ENCODE assay signal across 8 mouse cellular contexts in genomic region chr7:19817382-19818105, GRCm38 (mm10). TPM values are rescaled to one million over a fixed set of nuclear protein-coding genes. Genes with fewer than 3 reads are reported as not detected.
DNase-seq lines count a peak whose midpoint lies in the region; ATAC-seq and TF ChIP-seq lines count a peak whose summit lies in the region.

No protein-coding gene starts in this region.

- ATAC-seq in G1E (ENCODE audit: extremely low read depth, insufficient number of reproducible peaks, low FRiP score, poor library complexity, severe bottlenecking), result peak; percentile 19; the same call in 1 of the 2 replicates
- ATAC-seq in granulocyte monocyte progenitor cell, adult 5-6 weeks (replicated peaks; ENCODE audit: poor library complexity, severe bottlenecking), result peak; percentile 78
- ATAC-seq in intestine, embryonic 15.5 days, result peak; percentile 52
- ATAC-seq in lung, postnatal 0 days, result peak; percentile 79
- ATAC-seq in neutrophil, adult 5-6 weeks (ENCODE audit: extremely low read depth, insufficient number of reproducible peaks, low FRiP score, poor library complexity, severe bottlenecking), result peak; percentile 83

- peaks cover 29% of the 10 kb centered on the region for H3K27me3 ChIP-seq in G1E (ENCODE audit: insufficient read depth, low read length)
- 0 out of 2 replicates have a peak, but pooled peaks cover 3% of the 10 kb centered on the region for H3K27me3 ChIP-seq in intestine, embryonic 15.5 days (replicated peaks)
- H3K27me3 ChIP-seq in lung, postnatal 0 days (replicated peaks; ENCODE audit: insufficient read depth, low read length), result no peaks in the 10 kb centered on the region

- peaks cover 67% of the 10 kb centered on the region for H3K4me1 ChIP-seq in G1E (ENCODE audit: insufficient read depth, low read depth, low read length)
- H3K4me1 ChIP-seq in brown adipose tissue, adult 24 weeks (ENCODE audit: control insufficient read depth, insufficient read depth, insufficient read length, low read length), result peaks cover 27% of the 10 kb centered on the region
- peaks cover 50% of the 10 kb centered on the region for H3K4me1 ChIP-seq in intestine, embryonic 15.5 days (replicated peaks)
- H3K4me1 ChIP-seq in lung, postnatal 0 days (ENCODE audit: insufficient read depth, low read depth, low read length), result peaks cover 25% of the 10 kb centered on the region; the same call in 1 of the 2 replicates

- DNase-seq in G1E (ENCODE audit: low spot score), result no peak
- peak; percentile 97 for DNase-seq in lung, postnatal 0 days (ENCODE audit: low spot score)
- peak; percentile 74 for DNase-seq in thymus, postnatal 4 days
- DNase-seq in cerebellum, adult 11 months, result no peak

- H3K4me3 ChIP-seq in G1E (ENCODE audit: low read depth, low read length), result peak overlapping the region; percentile 60; the same call in 1 of the 2 replicates
- H3K4me3 ChIP-seq in brown adipose tissue, adult 24 weeks (ENCODE audit: insufficient read depth, low read depth, low read length), result peak overlapping the region; percentile 62
- H3K4me3 ChIP-seq in intestine, embryonic 15.5 days (replicated peaks), result peak overlapping the region; percentile 38
- peak overlapping the region; percentile 45 for H3K4me3 ChIP-seq in lung, postnatal 0 days (ENCODE audit: low read depth, low read length)

- H3K4me2 ChIP-seq in intestine, embryonic 15.5 days (replicated peaks), result peak overlapping the region; percentile 75
- peak overlapping the region; percentile 67 for H3K4me2 ChIP-seq in lung, postnatal 0 days (replicated peaks; ENCODE audit: low read depth, low read length)

- H3K9me3 ChIP-seq in G1E (replicated peaks), result no peaks in the 10 kb centered on the region
- no peaks in the 10 kb centered on the region for H3K9me3 ChIP-seq in intestine, embryonic 15.5 days
- H3K9me3 ChIP-seq in lung, postnatal 0 days (ENCODE audit: low read length), result no peaks in the 10 kb centered on the region

- no peak for TF ChIP-seq CTCF in G1E (IDR thresholded peaks at IDR 0.05; ENCODE audit: low read depth, low read length)
- TF ChIP-seq CTCF in lung, postnatal 0 days (IDR thresholded peaks at IDR 0.05), result no peak

- 11% methylated on average over 15 of the region's 15 CpGs for WGBS in intestine, embryonic 15.5 days
- 7% methylated on average over 15 of the region's 15 CpGs for WGBS in lung, postnatal 0 days

- no peaks in the 10 kb centered on the region for H3K36me3 ChIP-seq in G1E (replicated peaks)
- no peaks in the 10 kb centered on the region; the same call in 1 of the 2 replicates for H3K36me3 ChIP-seq in intestine, embryonic 15.5 days
- no peaks in the 10 kb centered on the region for H3K36me3 ChIP-seq in lung, postnatal 0 days (ENCODE audit: insufficient read depth, low read length)

- peak; percentile 77 for TF ChIP-seq EP300 in lung, postnatal 0 days (IDR thresholded peaks at IDR 0.05)

- H3K27ac ChIP-seq in brown adipose tissue, adult 24 weeks (replicated peaks; ENCODE audit: low read depth, low read length), result peak overlapping the region; percentile 83
- peak overlapping the region; percentile 78 for H3K27ac ChIP-seq in intestine, embryonic 15.5 days
- peak overlapping the region; percentile 94 for H3K27ac ChIP-seq in lung, postnatal 0 days (ENCODE audit: low read length)

- peak overlapping the region; percentile 18; the same call in 1 of the 2 replicates for H3K9ac ChIP-seq in intestine, embryonic 15.5 days
- H3K9ac ChIP-seq in lung, postnatal 0 days (replicated peaks; ENCODE audit: low read depth), result peak overlapping the region; percentile 48

RNA-seq across cellular contexts. Expression of gene Bcl3, which starts 5.0 kb away (rescaled TPM):
- 2.7 TPM in 1 of 2 replicates, not detected in the other for total RNA-seq in G1E (2014; fragmentation: Nextera tagmentation)
- 0.71 and 1.1 TPM in 2 replicates for total RNA-seq in G1E (2017)
- 6.1 and 6.6 TPM in 2 replicates for polyA plus RNA-seq in G1E (2012)
- 14.7 and 24.3 TPM in 2 replicates for polyA plus RNA-seq in brown adipose tissue, adult 24 weeks (2012; ENCODE audit: insufficient read depth, insufficient read length, missing spikeins)
- 7.5 and 8.5 TPM in 2 replicates for total RNA-seq in granulocyte monocyte progenitor cell, adult 5-6 weeks (2014; fragmentation: Nextera tagmentation)
- total RNA-seq in granulocyte monocyte progenitor cell, adult 5-6 weeks (2017), result 0.57 and 1.0 TPM in 2 replicates
- polyA plus RNA-seq in intestine, embryonic 15.5 days (2015; fragmentation: Nextera tagmentation; extraction: Ambion mirVana), result 13.3 and 13.9 TPM in 2 replicates
- polyA plus RNA-seq in lung, postnatal 0 days (2015; fragmentation: Nextera tagmentation; extraction: Ambion mirVana), result 8.3 and 20.0 TPM in 2 replicates
- total RNA-seq in neutrophil, adult 5-6 weeks (2017), result 59.9 and 60.2 TPM in 2 replicates

RNA-seq across cellular contexts. Expression of gene Cblc, which starts 20.9 kb away (rescaled TPM):
- not detected in 2 replicates for total RNA-seq in G1E (2014; fragmentation: Nextera tagmentation)
- not detected in 2 replicates for total RNA-seq in G1E (2017)
- not detected in 2 replicates for polyA plus RNA-seq in G1E (2012)
- polyA plus RNA-seq in brown adipose tissue, adult 24 weeks (2012; ENCODE audit: insufficient read depth, insufficient read length, missing spikeins), result 1.6 TPM in 1 of 2 replicates, not detected in the other
- not detected in 2 replicates for total RNA-seq in granulocyte monocyte progenitor cell, adult 5-6 weeks (2014; fragmentation: Nextera tagmentation)
- total RNA-seq in granulocyte monocyte progenitor cell, adult 5-6 weeks (2017), result not detected in 2 replicates
- polyA plus RNA-seq in intestine, embryonic 15.5 days (2015; fragmentation: Nextera tagmentation; extraction: Ambion mirVana), result 24.5 and 26.4 TPM in 2 replicates
- 18.4 and 23.9 TPM in 2 replicates for polyA plus RNA-seq in lung, postnatal 0 days (2015; fragmentation: Nextera tagmentation; extraction: Ambion mirVana)
- total RNA-seq in neutrophil, adult 5-6 weeks (2017), result 1.4 and 3.6 TPM in 2 replicates

RNA-seq across cellular contexts. Expression of gene Gm19345, which starts 34.3 kb away (rescaled TPM):
- total RNA-seq in G1E (2014; fragmentation: Nextera tagmentation), result not detected in 2 replicates
- not detected in 2 replicates for total RNA-seq in G1E (2017)
- not detected in 2 replicates for polyA plus RNA-seq in G1E (2012)
- polyA plus RNA-seq in brown adipose tissue, adult 24 weeks (2012; ENCODE audit: insufficient read depth, insufficient read length, missing spikeins), result not detected in 2 replicates
- not detected in 2 replicates for total RNA-seq in granulocyte monocyte progenitor cell, adult 5-6 weeks (2014; fragmentation: Nextera tagmentation)
- total RNA-seq in granulocyte monocyte progenitor cell, adult 5-6 weeks (2017), result not detected in 2 replicates
- 0.14 and 0.16 TPM in 2 replicates for polyA plus RNA-seq in intestine, embryonic 15.5 days (2015; fragmentation: Nextera tagmentation; extraction: Ambion mirVana)
- polyA plus RNA-seq in lung, postnatal 0 days (2015; fragmentation: Nextera tagmentation; extraction: Ambion mirVana), result 0.12 and 0.24 TPM in 2 replicates
- total RNA-seq in neutrophil, adult 5-6 weeks (2017), result 1.6 TPM in 1 of 2 replicates, not detected in the other

RNA-seq across cellular contexts. Expression of gene Ceacam16, which starts 43.6 kb away (rescaled TPM):
- total RNA-seq in G1E (2014; fragmentation: Nextera tagmentation) (1.7 and 4.1 TPM in 2 replicates), G1E (2017) (2.3 and 2.8 TPM in 2 replicates)
- 2.2 and 3.2 TPM in 2 replicates for polyA plus RNA-seq in G1E (2012)
- polyA plus RNA-seq in brown adipose tissue, adult 24 weeks (2012; ENCODE audit: insufficient read depth, insufficient read length, missing spikeins), result not detected in 2 replicates
- not detected in 2 replicates for total RNA-seq in granulocyte monocyte progenitor cell, adult 5-6 weeks (2014; fragmentation: Nextera tagmentation)
- total RNA-seq in granulocyte monocyte progenitor cell, adult 5-6 weeks (2017), result 0.56 TPM in 1 of 2 replicates, not detected in the other
- polyA plus RNA-seq in intestine, embryonic 15.5 days (2015; fragmentation: Nextera tagmentation; extraction: Ambion mirVana), result not detected in 2 replicates
- polyA plus RNA-seq in lung, postnatal 0 days (2015; fragmentation: Nextera tagmentation; extraction: Ambion mirVana), result 0.13 and 0.18 TPM in 2 replicates
- total RNA-seq in neutrophil, adult 5-6 weeks (2017), result 3.3 and 5.2 TPM in 2 replicates

RNA-seq across cellular contexts. Expression of gene Bcam, which starts 46.7 kb away (rescaled TPM):
- not detected in 2 replicates for total RNA-seq in G1E (2014; fragmentation: Nextera tagmentation)
- 0.05 TPM in 1 of 2 replicates, not detected in the other for total RNA-seq in G1E (2017)
- not detected in 2 replicates for polyA plus RNA-seq in G1E (2012)
- polyA plus RNA-seq in brown adipose tissue, adult 24 weeks (2012; ENCODE audit: insufficient read depth, insufficient read length, missing spikeins), result 7.6 and 20.8 TPM in 2 replicates
- not detected in 2 replicates for total RNA-seq in granulocyte monocyte progenitor cell, adult 5-6 weeks (2014; fragmentation: Nextera tagmentation)
- total RNA-seq in granulocyte monocyte progenitor cell, adult 5-6 weeks (2017), result not detected in 2 replicates
- 76.9 and 79.4 TPM in 2 replicates for polyA plus RNA-seq in intestine, embryonic 15.5 days (2015; fragmentation: Nextera tagmentation; extraction: Ambion mirVana)
- 477 and 507 TPM in 2 replicates for polyA plus RNA-seq in lung, postnatal 0 days (2015; fragmentation: Nextera tagmentation; extraction: Ambion mirVana)
- not detected in 2 replicates for total RNA-seq in neutrophil, adult 5-6 weeks (2017)

Comparison
In these comparisons a context has a peak if more than half of its experiments do, and no peak if none do; other contexts are left out.
1. ATAC-seq: peak in every context shown above with its lines; median percentile 83 in neutrophil, adult 5-6 weeks; 79 in lung, postnatal 0 days; 78 in granulocyte monocyte progenitor cell, adult 5-6 weeks; 52 in intestine, embryonic 15.5 days; 19 in G1E.
2. DNase-seq: peak in lung, postnatal 0 days (single experiment) and thymus, postnatal 4 days (single experiment); none in G1E (single experiment) and cerebellum, adult 11 months (single experiment).
3. Peak in every context shown above with its lines, with median percentiles within 50 percentile points of each other: H3K4me3 ChIP-seq and H3K27ac ChIP-seq.